Mouse (Mus musculus): ENCODE data around the gene Zfp980. TPM values are rescaled to one million over a fixed set of nuclear protein-coding genes. Genes with fewer than 3 reads are reported as not detected.
"Not testable (repeated sequence)": the region's sequence is repeated elsewhere in the genome, so short reads cannot be mapped to it uniquely, and the experiment has no call there.

Gene Zfp980
- polyA plus RNA-seq (2012; ENCODE audit: insufficient read depth, low replicate concordance) = 0.41 TPM in 1 of 2 replicates, not detected in the other

- H3K9me3 ChIP-seq; H3K4me1 ChIP-seq; H3K36me3 ChIP-seq (replicated peaks; ENCODE audit: low read length); H3K4me3 ChIP-seq (replicated peaks); H3K27me3 ChIP-seq (replicated peaks): not testable (repeated sequence)
Measured at GRCm38 (mm10) chr4:145670385-145670784, at the start of gene Zfp980. Gene Zfp980 (plus strand): TSS chr4:145670685.

GRCm38 (mm10) chr4:145640416-145641185 lies 29.9 kb upstream of the Zfp980 start:
- not testable (repeated sequence) for H3K4me1 ChIP-seq; H3K36me3 ChIP-seq (replicated peaks; ENCODE audit: low read length); H3K27me3 ChIP-seq (replicated peaks)
- peak overlapping the region; percentile 83 for H3K4me3 ChIP-seq (replicated peaks)
- H3K9me3 ChIP-seq = peaks cover 24% of the 10 kb centered on the region

- H3K4me1 ChIP-seq; H3K9me3 ChIP-seq; H3K36me3 ChIP-seq (replicated peaks; ENCODE audit: low read length); H3K4me3 ChIP-seq (replicated peaks); H3K27me3 ChIP-seq (replicated peaks): not testable (repeated sequence)
Measured at GRCm38 (mm10) chr4:145674286-145674780, 3.8 kb downstream of the Zfp980 start.

- H3K9me3 ChIP-seq; H3K36me3 ChIP-seq (replicated peaks; ENCODE audit: low read length); H3K4me3 ChIP-seq (replicated peaks); H3K4me1 ChIP-seq; H3K27me3 ChIP-seq (replicated peaks): not testable (repeated sequence)
Measured at GRCm38 (mm10) chr4:145680217-145680616, 9.7 kb downstream of the Zfp980 start.

GRCm38 (mm10) chr4:145680672-145681387 lies 10.3 kb downstream of the Zfp980 start:
- not testable (repeated sequence) for H3K4me1 ChIP-seq; H3K27me3 ChIP-seq (replicated peaks); H3K9me3 ChIP-seq

GRCm38 (mm10) chr4:145682021-145682420 lies 11.5 kb downstream of the Zfp980 start:
- not testable (repeated sequence) for H3K4me3 ChIP-seq (replicated peaks); H3K27me3 ChIP-seq (replicated peaks); H3K4me1 ChIP-seq; H3K36me3 ChIP-seq (replicated peaks; ENCODE audit: low read length)
- H3K9me3 ChIP-seq = peaks cover 10% of the 10 kb centered on the region; the same call in 1 of the 2 replicates

More at GRCm38 (mm10) chr4:145680672-145681387, 10.3 kb downstream of the Zfp980 start:
- not testable (repeated sequence) for H3K4me3 ChIP-seq (replicated peaks); H3K36me3 ChIP-seq (replicated peaks; ENCODE audit: low read length)

GRCm38 (mm10) chr4:145683024-145683766 lies 12.7 kb downstream of the Zfp980 start:
- peaks cover 10% of the 10 kb centered on the region; the same call in 1 of the 2 replicates for H3K9me3 ChIP-seq
- not testable (repeated sequence) for H3K36me3 ChIP-seq (replicated peaks; ENCODE audit: low read length); H3K4me1 ChIP-seq; H3K27me3 ChIP-seq (replicated peaks); H3K4me3 ChIP-seq (replicated peaks)

- not testable (repeated sequence) for H3K4me1 ChIP-seq; H3K27me3 ChIP-seq (replicated peaks); H3K4me3 ChIP-seq (replicated peaks); H3K36me3 ChIP-seq (replicated peaks; ENCODE audit: low read length)
- H3K9me3 ChIP-seq = peaks cover 10% of the 10 kb centered on the region; the same call in 1 of the 2 replicates
Measured at GRCm38 (mm10) chr4:145686061-145686460, 15.6 kb downstream of the Zfp980 start.

- H3K4me1 ChIP-seq; H3K36me3 ChIP-seq (replicated peaks; ENCODE audit: low read length); H3K9me3 ChIP-seq; H3K27me3 ChIP-seq (replicated peaks): not testable (repeated sequence)
- H3K4me3 ChIP-seq (replicated peaks) = peak overlapping the region; percentile 71
Measured at GRCm38 (mm10) chr4:145744935-145745644, 74.6 kb downstream of the Zfp980 start.

- H3K9me3 ChIP-seq; H3K36me3 ChIP-seq (replicated peaks; ENCODE audit: low read length); H3K4me1 ChIP-seq; H3K4me3 ChIP-seq (replicated peaks); H3K27me3 ChIP-seq (replicated peaks): not testable (repeated sequence)
Measured at GRCm38 (mm10) chr4:145745645-145745991, 75.1 kb downstream of the Zfp980 start.

Other genes starting within 250 kb of the Zfp980 start
- gene Zfp990, start 159.9 kb upstream of the Zfp980 start, polyA plus RNA-seq (2012; ENCODE audit: insufficient read depth, low replicate concordance) = 0.08 TPM in 1 of 2 replicates, not detected in the other
- gene Gm13212, start 85.5 kb upstream of the Zfp980 start, polyA plus RNA-seq (2012; ENCODE audit: insufficient read depth, low replicate concordance) = 1.7 TPM in 1 of 2 replicates, not detected in the other
- gene Zfp986, start 198.1 kb downstream of the Zfp980 start, polyA plus RNA-seq (2012; ENCODE audit: insufficient read depth, low replicate concordance) = not detected in 2 replicates